Mouse (Mus musculus): Measurements from ENCODE around the gene Pfkp.

Pfkp gene

GRCm38 (mm10) chr13:6636976-6637375 is 11.6 kb downstream of the Pfkp start:
- DNase-seq (ENCODE audit: low read depth, low spot score), result no peak

GRCm38 (mm10) chr13:6636520-6636919 is 12.1 kb downstream of the Pfkp start:
- no peak for DNase-seq (ENCODE audit: low read depth, low spot score)

- no peak for DNase-seq (ENCODE audit: low read depth, low spot score)
These were observed 13.2 kb downstream of the Pfkp start for GRCm38 (mm10) chr13:6635138-6636076.

GRCm38 (mm10) chr13:6634063-6634462 is 14.5 kb downstream of the Pfkp start:
- no peak for DNase-seq (ENCODE audit: low read depth, low spot score)

- DNase-seq (ENCODE audit: low read depth, low spot score), result no peak
These were observed 15.1 kb downstream of the Pfkp start for GRCm38 (mm10) chr13:6633524-6633923.

- DNase-seq (ENCODE audit: low read depth, low spot score), result no peak
These were observed 15.6 kb downstream of the Pfkp start for GRCm38 (mm10) chr13:6632935-6633334.

- DNase-seq (ENCODE audit: low read depth, low spot score), result no peak
These were observed 16.1 kb downstream of the Pfkp start for GRCm38 (mm10) chr13:6632513-6632912.

- no peak for DNase-seq (ENCODE audit: low read depth, low spot score)
These were observed 16.6 kb downstream of the Pfkp start for GRCm38 (mm10) chr13:6631772-6632510.

GRCm38 (mm10) chr13:6630660-6631059 is 17.9 kb downstream of the Pfkp start:
- no peak for DNase-seq (ENCODE audit: low read depth, low spot score)

- DNase-seq (ENCODE audit: low read depth, low spot score), result no peak
These were observed 18.6 kb downstream of the Pfkp start for GRCm38 (mm10) chr13:6629927-6630326.

GRCm38 (mm10) chr13:6628998-6629764 is 19.4 kb downstream of the Pfkp start:
- no peak for DNase-seq (ENCODE audit: low read depth, low spot score)

GRCm38 (mm10) chr13:6628261-6628660 is 20.3 kb downstream of the Pfkp start:
- DNase-seq (ENCODE audit: low read depth, low spot score), result no peak

GRCm38 (mm10) chr13:6627352-6627751 is 21.2 kb downstream of the Pfkp start:
- DNase-seq (ENCODE audit: low read depth, low spot score), result no peak

GRCm38 (mm10) chr13:6626508-6627114 is 22.0 kb downstream of the Pfkp start:
- no peak for DNase-seq (ENCODE audit: low read depth, low spot score)

- DNase-seq (ENCODE audit: low read depth, low spot score), result no peak
These were observed 22.6 kb downstream of the Pfkp start for GRCm38 (mm10) chr13:6625942-6626341.

- DNase-seq (ENCODE audit: low read depth, low spot score), result no peak
These were observed 24.0 kb downstream of the Pfkp start for GRCm38 (mm10) chr13:6624604-6625003.

GRCm38 (mm10) chr13:6624121-6624520 is 24.5 kb downstream of the Pfkp start:
- no peak for DNase-seq (ENCODE audit: low read depth, low spot score)

GRCm38 (mm10) chr13:6621831-6622230 is 26.7 kb downstream of the Pfkp start:
- DNase-seq (ENCODE audit: low read depth, low spot score), result no peak

- no peak for DNase-seq (ENCODE audit: low read depth, low spot score)
These were observed 28.3 kb downstream of the Pfkp start for GRCm38 (mm10) chr13:6620250-6620649.

- DNase-seq (ENCODE audit: low read depth, low spot score), result no peak
These were observed 29.9 kb downstream of the Pfkp start for GRCm38 (mm10) chr13:6618711-6619110.

- no peak for DNase-seq (ENCODE audit: low read depth, low spot score)
These were observed 34.7 kb downstream of the Pfkp start for GRCm38 (mm10) chr13:6613690-6614445.

Measured in c-Kit-negative CD71-positive TER-119-positive erythroid progenitor cells, embryonic 14.5 days (primary cell).